In genomic region chr5:35958681-35959080, GRCm38 (mm10) we compare ENCODE assay signal across 12 mouse cellular contexts.
DNase-seq lines count a peak whose midpoint lies in the region; ATAC-seq and TF ChIP-seq lines count a peak whose summit lies in the region.
"Had no signal": no experiment of that assay in that cellular context is flagged by ENCODE, and none has a peak within 500 bp of the region (broad histone marks: within the 10 kb centered on the region; RNA-seq: fewer than 3 reads in every experiment).

No protein-coding gene starts in this region.

- H3K27me3 ChIP-seq in forebrain, postnatal 0 days (ENCODE audit: insufficient read depth, low read length) = no peaks in the 10 kb centered on the region
- H3K27me3 ChIP-seq in forebrain, embryonic 11.5 days (ENCODE audit: control insufficient read depth, insufficient read depth, low read length) = no peaks in the 10 kb centered on the region
- no peaks in the 10 kb centered on the region for H3K27me3 ChIP-seq in thymus, adult 2 months (ENCODE audit: control insufficient read depth, insufficient read depth, low read length)
- H3K27me3 ChIP-seq in forebrain, embryonic 13.5 days = no peaks in the 10 kb centered on the region
- H3K27me3 ChIP-seq: limb, embryonic 13.5 days; midbrain, embryonic 13.5 days had no signal

- no peak overlapping the region for H3K4me2 ChIP-seq in forebrain, postnatal 0 days (ENCODE audit: low read depth)
- no peak overlapping the region for H3K4me2 ChIP-seq in forebrain, embryonic 11.5 days (ENCODE audit: low read depth, low read length, severe bottlenecking)
- H3K4me2 ChIP-seq in forebrain, embryonic 13.5 days = no peak overlapping the region
- H3K4me2 ChIP-seq: limb, embryonic 13.5 days; midbrain, embryonic 13.5 days had no signal

- DNase-seq in forebrain, postnatal 0 days = no peak
- no peak for DNase-seq in forebrain, embryonic 11.5 days (ENCODE audit: low spot score)
- peak; percentile 18 for DNase-seq in left cerebral cortex, postnatal 4 days
- no peak for DNase-seq in left cerebral cortex, postnatal 25 days (ENCODE audit: low spot score in 2 of 2)
- peak; percentile 30 for DNase-seq in thymus, adult 2 months
- DNase-seq in thymus, adult 18-20 months = no peak
- DNase-seq: spleen, adult 18-20 months had no signal

- no peak for ATAC-seq in forebrain, postnatal 0 days
- ATAC-seq in forebrain, embryonic 11.5 days (replicated peaks; ENCODE audit: low FRiP score) = no peak
- no peak for ATAC-seq in megakaryocyte-erythroid progenitor cell, adult 5-6 weeks (replicated peaks; ENCODE audit: low FRiP score, low TSS enrichment, poor library complexity, severe bottlenecking)
- ATAC-seq in forebrain, embryonic 13.5 days = no peak
- ATAC-seq: midbrain, embryonic 13.5 days had no signal

- no peak overlapping the region for H3K27ac ChIP-seq in forebrain, postnatal 0 days (ENCODE audit: low read depth, low read length)
- no peak overlapping the region for H3K27ac ChIP-seq in forebrain, embryonic 11.5 days (ENCODE audit: low read depth, low read length)
- H3K27ac ChIP-seq in thymus, adult 2 months (ENCODE audit: control insufficient read depth, insufficient read depth, low read length) = no peak overlapping the region
- no peak overlapping the region for H3K27ac ChIP-seq in forebrain, embryonic 13.5 days
- H3K27ac ChIP-seq: forebrain, embryonic 10.5 days; limb, embryonic 13.5 days; midbrain, embryonic 13.5 days had no signal

- H3K4me1 ChIP-seq in forebrain, postnatal 0 days (ENCODE audit: insufficient read depth) = peaks cover 5% of the 10 kb centered on the region; the same call in 1 of the 2 replicates
- no peaks in the 10 kb centered on the region for H3K4me1 ChIP-seq in forebrain, embryonic 11.5 days (replicated peaks; ENCODE audit: control insufficient read depth, insufficient read depth, low read length)
- H3K4me1 ChIP-seq in thymus, adult 2 months (replicated peaks; ENCODE audit: control insufficient read depth, insufficient read depth, low read length) = peaks cover 24% of the 10 kb centered on the region
- H3K4me1 ChIP-seq in forebrain, embryonic 13.5 days = peaks cover 22% of the 10 kb centered on the region

- H3K36me3 ChIP-seq in forebrain, postnatal 0 days (ENCODE audit: insufficient read depth) = peaks cover 36% of the 10 kb centered on the region
- H3K36me3 ChIP-seq in forebrain, embryonic 11.5 days (ENCODE audit: control insufficient read depth, insufficient read depth, low read length) = no peaks in the 10 kb centered on the region; the same call in 1 of the 2 replicates
- peaks cover 5% of the 10 kb centered on the region for H3K36me3 ChIP-seq in thymus, adult 2 months (ENCODE audit: control insufficient read depth, insufficient read depth, low read length)
- H3K36me3 ChIP-seq in forebrain, embryonic 13.5 days (ENCODE audit: poor library complexity, severe bottlenecking) = peaks cover 50% of the 10 kb centered on the region

- WGBS in forebrain, postnatal 0 days = 79% methylated on average over 2 of the region's 2 CpGs
- WGBS in forebrain, embryonic 11.5 days = 87% methylated on average over 2 of the region's 2 CpGs
- WGBS in thymus, adult 2 months = 70% methylated on average over 2 of the region's 2 CpGs
- WGBS in forebrain, embryonic 13.5 days = 81% methylated on average over 2 of the region's 2 CpGs

- H3K9me3 ChIP-seq in forebrain, postnatal 0 days (ENCODE audit: low read length) = no peaks in the 10 kb centered on the region
- H3K9me3 ChIP-seq in forebrain, embryonic 11.5 days (ENCODE audit: control insufficient read depth, low read length) = no peaks in the 10 kb centered on the region
- no peaks in the 10 kb centered on the region for H3K9me3 ChIP-seq in forebrain, embryonic 13.5 days (replicated peaks)
- H3K9me3 ChIP-seq: forebrain, embryonic 10.5 days; limb, embryonic 13.5 days; midbrain, embryonic 13.5 days had no signal

- TF ChIP-seq CTCF in forebrain, postnatal 0 days (IDR thresholded peaks at IDR 0.05; ENCODE audit: low read depth) = peak; percentile 52
- TF ChIP-seq CTCF in thymus, adult 2 months (IDR thresholded peaks at IDR 0.05; ENCODE audit: borderline replicate concordance, control insufficient read depth, extremely low read depth, insufficient read depth, low read length, poor library complexity) = no peak

- no peak for TF ChIP-seq POLR2A in thymus, adult 2 months (IDR thresholded peaks at IDR 0.05; ENCODE audit: control insufficient read depth, extremely low read depth, insufficient read depth, low read length, poor library complexity)

- intact Hi-C loops in left cerebral cortex, postnatal 4 days (cut with DNase I) = no loop called here
- intact Hi-C loops in left cerebral cortex, postnatal 25 days (cut with DNase I) = no loop called here

- no peak overlapping the region for H3K9ac ChIP-seq in forebrain, postnatal 0 days
- H3K9ac ChIP-seq in forebrain, embryonic 11.5 days (ENCODE audit: low read length) = no peak overlapping the region
- no peak overlapping the region for H3K9ac ChIP-seq in forebrain, embryonic 13.5 days
- H3K9ac ChIP-seq: limb, embryonic 13.5 days; midbrain, embryonic 13.5 days had no signal

- no peak overlapping the region for H3K4me3 ChIP-seq in forebrain, postnatal 0 days (ENCODE audit: low read depth, low read length)
- no peak overlapping the region for H3K4me3 ChIP-seq in forebrain, embryonic 11.5 days (ENCODE audit: low read depth, low read length)
- no peak overlapping the region for H3K4me3 ChIP-seq in thymus, adult 2 months (ENCODE audit: control insufficient read depth, insufficient read depth, low read length)
- H3K4me3 ChIP-seq in forebrain, embryonic 13.5 days = no peak overlapping the region
- H3K4me3 ChIP-seq: forebrain, embryonic 10.5 days; limb, embryonic 13.5 days; midbrain, embryonic 13.5 days had no signal

Comparison
In these comparisons a context has a peak if more than half of its experiments do, and no peak if none do; other contexts are left out.
1. DNase-seq: peak in left cerebral cortex, postnatal 4 days (single experiment) and thymus, adult 2 months (single experiment); none in forebrain, postnatal 0 days (single experiment), forebrain, embryonic 11.5 days (single experiment), left cerebral cortex, postnatal 25 days (0 of 2) and thymus, adult 18-20 months (0 of 2).